Mouse (Mus musculus): ENCODE measurements around the gene Gja8.

The Gja8 gene

DNA sequence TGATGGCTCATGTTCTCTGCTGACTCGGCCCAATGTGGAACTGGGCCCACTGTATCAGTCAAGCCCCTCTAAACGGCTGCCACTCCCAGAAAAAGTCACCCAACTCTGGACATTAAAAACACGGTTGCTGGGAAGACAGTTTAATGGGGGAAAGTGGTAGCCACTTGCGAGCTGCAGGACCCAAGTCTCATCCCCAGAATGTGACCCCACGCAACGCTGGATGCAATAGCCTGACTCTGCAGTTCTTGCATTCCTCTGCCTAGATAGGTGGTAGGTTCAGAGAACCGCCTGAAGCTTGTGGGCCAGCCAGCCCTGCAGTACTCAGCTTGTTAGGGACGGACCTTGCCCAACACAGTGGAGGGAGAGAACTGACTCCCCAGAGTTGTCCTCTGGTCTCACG, 46.3 kb downstream of the Gja8 start:
- no peak for DNase-seq (ENCODE audit: low spot score)

GRCm38 (mm10) chr3:96874808-96875571, 50.8 kb downstream of the Gja8 start:
- DNase-seq (ENCODE audit: low spot score) = no peak

DNA sequence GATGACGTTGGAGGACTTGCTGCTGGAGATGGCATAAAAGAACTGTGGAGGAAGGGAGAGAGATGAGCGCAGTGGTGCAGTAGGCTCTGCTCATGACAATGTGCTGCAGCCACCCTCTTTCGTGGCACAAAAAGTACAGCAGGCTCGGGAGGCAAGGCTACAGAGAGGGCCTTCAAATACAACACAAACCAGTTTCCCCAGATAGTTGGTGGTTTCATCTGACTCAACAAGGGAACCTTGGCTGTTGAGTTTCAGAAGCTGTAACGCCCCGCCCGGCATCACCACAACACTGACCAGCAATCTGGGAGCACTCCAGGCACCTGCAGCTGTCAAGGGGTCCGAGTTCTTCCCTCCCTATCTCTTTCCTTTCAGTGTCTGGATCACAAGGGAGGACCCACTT, 53.3 kb downstream of the Gja8 start:
- DNase-seq (ENCODE audit: low spot score) = no peak

DNA sequence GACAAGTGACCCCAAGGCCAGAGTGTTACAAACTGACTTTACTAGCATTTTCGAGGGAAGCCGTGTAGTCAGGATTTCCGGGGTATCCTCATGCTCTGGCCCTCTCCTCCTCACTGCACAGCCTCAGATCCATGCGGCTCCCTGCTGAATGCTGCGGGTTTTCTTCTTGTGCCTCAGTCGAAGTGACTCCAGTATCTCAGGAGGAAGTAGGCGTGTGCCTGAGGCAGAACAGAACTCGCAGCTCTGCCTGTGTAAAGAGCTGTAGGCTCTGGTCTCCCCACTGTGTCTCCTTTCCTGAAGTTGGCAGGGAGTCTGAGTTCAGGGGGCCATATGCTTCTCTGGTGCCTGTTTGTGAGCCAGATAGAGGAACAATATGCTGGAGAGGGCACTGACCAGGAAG, 54.8 kb downstream of the Gja8 start:
- no peak for DNase-seq (ENCODE audit: low spot score)

- DNase-seq (ENCODE audit: low spot score) = no peak
Observed at GRCm38 (mm10) chr3:96870270-96870669, 55.5 kb downstream of the Gja8 start.

- DNase-seq (ENCODE audit: low spot score) = no peak
Observed at GRCm38 (mm10) chr3:96869091-96869490, 56.7 kb downstream of the Gja8 start.

DNA sequence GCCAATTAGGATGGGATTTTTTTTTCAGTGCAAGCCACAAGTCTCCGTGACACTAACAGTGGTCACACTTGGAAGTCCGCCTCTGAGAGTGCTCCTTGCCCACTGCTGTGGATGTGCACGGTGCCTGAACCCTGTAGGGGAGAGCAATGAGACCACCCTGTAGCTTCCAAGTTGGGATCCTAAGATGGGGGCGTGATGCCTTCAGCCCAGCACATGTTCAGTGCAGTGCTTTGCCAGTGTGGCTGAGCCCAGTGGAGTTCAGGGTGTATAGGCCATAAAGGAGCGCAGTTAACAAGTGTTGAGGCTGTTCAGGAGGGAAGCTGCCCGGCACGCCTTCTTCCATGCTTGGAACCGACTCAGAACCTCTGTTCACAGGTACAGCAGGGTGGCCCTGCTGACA, 57.3 kb downstream of the Gja8 start:
- no peak for DNase-seq (ENCODE audit: low spot score)

- DNase-seq (ENCODE audit: low spot score) = no peak
Observed at GRCm38 (mm10) chr3:96867863-96868262, 58.0 kb downstream of the Gja8 start.

All from embryo, embryonic 10 days (tissue).